In the genomic region with DNA sequence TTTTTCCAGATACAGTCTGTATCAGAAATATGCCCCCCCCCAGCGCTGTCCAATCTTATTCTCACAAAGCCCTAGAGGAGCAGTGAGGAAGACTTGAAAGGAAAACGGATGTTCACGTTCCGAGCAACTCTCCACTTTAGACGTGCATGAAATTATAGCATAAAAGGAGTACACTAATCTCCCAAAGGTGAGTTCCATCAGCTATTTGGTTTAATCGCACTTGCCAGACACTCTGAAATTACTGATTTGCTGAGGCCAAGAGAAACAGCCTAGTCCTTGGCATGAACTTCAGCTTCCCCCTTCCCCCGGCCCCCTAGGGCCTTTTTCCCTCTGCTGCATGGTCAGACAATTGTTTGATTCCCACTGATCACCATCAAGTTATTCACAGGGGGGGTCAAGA, we compare ENCODE assay signal across 8 mouse cellular contexts. TPM values are rescaled to one million over a fixed set of nuclear protein-coding genes. Genes with fewer than 3 reads are reported as not detected.
DNase-seq lines count a peak whose midpoint lies in the region; ATAC-seq and TF ChIP-seq lines count a peak whose summit lies in the region.

No protein-coding gene starts in this region.

- no peak for TF ChIP-seq POLR2A in cerebellum, adult 2 months (IDR thresholded peaks at IDR 0.05; ENCODE audit: borderline replicate concordance, insufficient read depth, low read length)

- H3K4me3 ChIP-seq in cerebellum, adult 2 months (replicated peaks; ENCODE audit: insufficient read depth, low read depth, low read length): peak overlapping the region; percentile 83
- peak overlapping the region; percentile 98 for H3K4me3 ChIP-seq in forebrain, embryonic 14.5 days (ENCODE audit: low read depth, low read length)
- peak overlapping the region; percentile 100 for H3K4me3 ChIP-seq in liver, embryonic 16.5 days (ENCODE audit: low read depth, low read length)

- peak overlapping the region; percentile 94 for H3K9ac ChIP-seq in forebrain, embryonic 14.5 days (ENCODE audit: low read length)
- H3K9ac ChIP-seq in liver, embryonic 16.5 days (ENCODE audit: low read depth, low read length): peak overlapping the region; percentile 99

- no peak for TF ChIP-seq CTCF in cerebellum, adult 2 months (IDR thresholded peaks at IDR 0.05; ENCODE audit: borderline replicate concordance, insufficient read depth, low read depth, low read length)

- WGBS in cerebellum, adult 2 months: 4% methylated on average over 7 of the region's 7 CpGs
- WGBS in forebrain, embryonic 14.5 days: 2% methylated on average over 7 of the region's 7 CpGs
- WGBS in liver, embryonic 16.5 days (ENCODE audit: insufficient replicate concordance): 2% methylated on average over 7 of the region's 7 CpGs

- no peak for ATAC-seq in forebrain, embryonic 14.5 days
- ATAC-seq in liver, embryonic 16.5 days (ENCODE audit: low read depth): no peak

- no peaks in the 10 kb centered on the region for H3K9me3 ChIP-seq in forebrain, embryonic 14.5 days (replicated peaks; ENCODE audit: control insufficient read depth, low read length)
- H3K9me3 ChIP-seq in liver, embryonic 16.5 days (replicated peaks; ENCODE audit: control insufficient read depth, low read length): no peaks in the 10 kb centered on the region

- no peak overlapping the region for H3K27ac ChIP-seq in cerebellum, adult 2 months (ENCODE audit: insufficient read depth, low read length)
- H3K27ac ChIP-seq in forebrain, embryonic 14.5 days (ENCODE audit: low read depth, low read length): no peak overlapping the region
- H3K27ac ChIP-seq in liver, embryonic 16.5 days (ENCODE audit: low read length): peak overlapping the region; percentile 96

- no peak for DNase-seq in cerebellum, adult 2 months
- DNase-seq in cerebellum, postnatal 25 days: no peak
- peak; percentile 26 for DNase-seq in CD4-positive helper T cell, adult 2 months (ENCODE audit: low read depth, low spot score)
- no peak for DNase-seq in forebrain, embryonic 14.5 days (ENCODE audit: low spot score)
- DNase-seq in right cerebral cortex, postnatal 10 days (ENCODE audit: low spot score in 2 of 2): no peak
- DNase-seq in layer of hippocampus, postnatal 36 days: no peak
- DNase-seq in thymus, postnatal 14 days: no peak

- peak overlapping the region; percentile 98 for H3K4me2 ChIP-seq in forebrain, embryonic 14.5 days (ENCODE audit: low read length)
- H3K4me2 ChIP-seq in liver, embryonic 16.5 days (ENCODE audit: low read depth, low read length): peak overlapping the region; percentile 79

- H3K27me3 ChIP-seq in cerebellum, adult 2 months (ENCODE audit: control insufficient read depth, insufficient read depth, low read length): no peaks in the 10 kb centered on the region
- no peaks in the 10 kb centered on the region for H3K27me3 ChIP-seq in forebrain, embryonic 14.5 days (replicated peaks; ENCODE audit: control insufficient read depth, insufficient read depth, low read length)
- no peaks in the 10 kb centered on the region for H3K27me3 ChIP-seq in liver, embryonic 16.5 days (ENCODE audit: control insufficient read depth, insufficient read depth, low read depth, low read length)

- peaks cover 13% of the 10 kb centered on the region for H3K4me1 ChIP-seq in cerebellum, adult 2 months (ENCODE audit: control insufficient read depth, insufficient read depth, low read length)
- H3K4me1 ChIP-seq in forebrain, embryonic 14.5 days (ENCODE audit: control insufficient read depth, insufficient read depth, low read length): peaks cover 24% of the 10 kb centered on the region
- H3K4me1 ChIP-seq in liver, embryonic 16.5 days (ENCODE audit: control insufficient read depth, low read depth, low read length): peaks cover 58% of the 10 kb centered on the region

- no peaks in the 10 kb centered on the region for H3K36me3 ChIP-seq in forebrain, embryonic 14.5 days (ENCODE audit: control insufficient read depth, insufficient read depth, low read length)
- H3K36me3 ChIP-seq in liver, embryonic 16.5 days (ENCODE audit: control insufficient read depth, insufficient read depth): peaks cover 3% of the 10 kb centered on the region; the same call in 1 of the 2 replicates

RNA-seq across cellular contexts. Expression of a gene that starts 55.4 kb away (rescaled TPM):
- polyA plus RNA-seq in cerebellum, adult 2 months (2012; rRNA removed): 116 and 119 TPM in 2 replicates
- polyA plus RNA-seq in forebrain, embryonic 14.5 days (2014; fragmentation: Nextera tagmentation; extraction: Ambion mirVana): 42.1 and 42.7 TPM in 2 replicates
- 22.4 and 22.6 TPM in 2 replicates for polyA plus RNA-seq in liver, embryonic 16.5 days (2015; fragmentation: Nextera tagmentation; extraction: Ambion mirVana)
- total RNA-seq in layer of hippocampus, postnatal 36 days (2021): 100 to 1,000 TPM; 157 to 160 TPM

RNA-seq across cellular contexts. Expression of a gene that starts 56.2 kb away (rescaled TPM):
- not detected in 2 replicates for polyA plus RNA-seq in cerebellum, adult 2 months (2012; rRNA removed)
- polyA plus RNA-seq in forebrain, embryonic 14.5 days (2014; fragmentation: Nextera tagmentation; extraction: Ambion mirVana): not detected in 2 replicates
- polyA plus RNA-seq in liver, embryonic 16.5 days (2015; fragmentation: Nextera tagmentation; extraction: Ambion mirVana): 0.15 TPM in 1 of 2 replicates, not detected in the other
- total RNA-seq in layer of hippocampus, postnatal 36 days (2021): not detected
